Mouse (Mus musculus): ENCODE results near the gene Furin. TPM values are rescaled to one million over a fixed set of nuclear protein-coding genes. Genes with fewer than 3 reads are reported as not detected.

Gene Furin
- total RNA-seq (2023): 100 to 1,000 TPM; 207 to 214 TPM

DNA sequence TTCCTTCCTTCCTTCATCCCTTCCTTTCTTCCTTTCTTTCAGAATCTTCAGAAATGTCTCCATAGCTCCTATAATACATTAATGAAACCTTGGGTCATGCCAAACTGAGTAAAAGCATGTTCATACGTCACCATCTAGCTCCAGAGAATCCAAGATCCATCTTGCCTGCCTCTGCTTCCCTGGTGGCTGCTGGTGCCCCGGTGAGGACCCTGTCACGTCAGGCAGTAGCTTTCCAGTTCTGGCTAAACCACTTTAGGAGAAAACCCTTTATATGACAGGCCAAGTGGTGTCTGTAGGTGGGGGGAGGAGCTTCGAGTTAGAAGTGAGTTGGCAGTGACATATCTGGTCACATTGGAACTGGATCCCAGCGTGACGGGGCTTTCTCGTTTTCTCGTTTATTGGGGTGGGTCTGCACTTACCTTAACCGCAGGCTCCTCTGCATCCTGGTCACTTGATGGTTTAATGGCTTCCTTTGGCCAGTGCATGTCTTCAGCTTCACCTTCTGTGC is at the start of gene Furin:
TSS of gene Furin (minus strand) at position 249 of the 508 bp plus-strand sequence.

DNA sequence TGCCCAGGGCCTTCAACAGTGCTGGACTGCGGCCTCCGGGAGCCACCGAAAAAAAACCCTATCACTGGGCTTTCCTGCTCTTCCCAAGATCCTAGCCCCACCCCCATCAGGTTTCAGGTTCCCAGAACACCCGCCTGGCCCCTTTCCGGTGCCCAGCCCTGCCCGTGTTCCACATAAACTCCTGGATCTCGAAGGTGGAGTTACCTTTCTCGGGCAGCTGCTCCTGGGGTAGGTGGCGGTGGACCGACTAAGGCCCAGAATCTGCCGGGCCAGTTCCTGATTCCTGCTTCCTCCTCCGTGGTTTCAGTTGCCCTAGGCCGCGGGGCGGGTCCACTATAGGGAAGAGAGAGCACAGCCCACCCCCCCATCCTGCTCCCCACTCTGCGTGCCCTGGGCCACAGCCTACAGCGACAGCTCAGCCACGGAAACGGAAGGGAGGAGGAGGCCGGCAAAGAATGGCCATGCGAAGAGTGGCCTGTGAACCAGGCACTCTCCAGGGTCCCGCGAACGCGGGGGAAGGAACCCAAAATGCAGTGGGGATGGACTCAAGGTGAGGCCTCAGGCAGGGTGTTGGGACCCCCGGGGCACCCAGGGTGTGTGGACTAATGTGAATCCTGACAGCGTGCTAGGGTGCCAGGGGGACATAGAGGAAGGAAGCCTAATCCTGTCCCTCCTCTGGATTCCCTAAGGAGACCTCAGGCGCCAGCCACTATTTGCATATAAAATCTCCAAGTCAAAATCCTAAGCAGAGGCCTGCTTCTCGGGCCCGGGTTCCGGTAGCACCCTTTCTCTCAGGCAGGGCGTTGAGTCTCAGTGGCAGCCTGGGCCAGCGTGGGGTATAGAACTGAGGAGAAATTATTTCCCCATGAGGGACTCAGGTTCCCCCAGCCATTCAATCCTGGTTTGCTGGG is 17.3 kb downstream of the Furin start, which contains the start of gene Fes:
TSS of gene Fes (minus strand) at position 314 of the 911 bp plus-strand sequence.

DNA sequence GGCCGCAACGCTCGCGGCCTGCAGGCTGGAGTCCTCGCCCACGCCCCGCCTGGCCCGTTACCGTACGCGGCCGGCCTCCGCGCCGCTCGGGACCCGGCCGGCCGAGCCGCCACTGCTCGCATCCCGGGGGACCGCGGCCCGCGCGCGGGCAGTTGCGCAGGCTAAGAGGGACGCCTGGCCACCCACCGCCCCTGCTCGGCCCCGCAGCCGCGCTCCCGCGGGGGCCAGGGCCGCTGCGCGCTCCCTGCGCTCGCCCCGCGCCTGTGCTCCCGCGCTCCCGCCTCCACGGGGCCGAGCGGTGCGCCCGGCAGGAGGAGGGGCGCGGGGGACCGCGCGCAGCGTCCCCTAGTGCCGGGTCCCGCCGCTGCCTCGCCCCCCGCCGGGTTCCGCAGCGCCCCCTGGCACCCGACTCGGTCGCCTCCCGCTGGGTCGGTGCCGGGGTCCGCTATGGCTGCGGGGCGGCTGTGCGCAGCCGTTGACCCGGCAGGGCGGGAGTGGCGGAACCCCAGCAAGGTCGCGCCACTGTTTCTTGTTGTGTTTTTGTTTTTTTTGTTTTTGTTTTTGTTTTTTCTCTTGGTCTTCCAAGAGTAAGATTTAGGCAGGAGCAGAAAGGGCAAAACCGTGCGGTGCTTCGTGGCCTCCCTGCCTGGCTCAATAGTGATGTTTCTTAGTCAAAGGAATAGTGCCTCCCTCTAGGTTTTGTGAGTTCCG is 34.0 kb downstream of the Furin start, which contains the start of gene Man2a2:
TSS of gene Man2a2 (minus strand) at position 335 of the 711 bp plus-strand sequence.

DNA sequence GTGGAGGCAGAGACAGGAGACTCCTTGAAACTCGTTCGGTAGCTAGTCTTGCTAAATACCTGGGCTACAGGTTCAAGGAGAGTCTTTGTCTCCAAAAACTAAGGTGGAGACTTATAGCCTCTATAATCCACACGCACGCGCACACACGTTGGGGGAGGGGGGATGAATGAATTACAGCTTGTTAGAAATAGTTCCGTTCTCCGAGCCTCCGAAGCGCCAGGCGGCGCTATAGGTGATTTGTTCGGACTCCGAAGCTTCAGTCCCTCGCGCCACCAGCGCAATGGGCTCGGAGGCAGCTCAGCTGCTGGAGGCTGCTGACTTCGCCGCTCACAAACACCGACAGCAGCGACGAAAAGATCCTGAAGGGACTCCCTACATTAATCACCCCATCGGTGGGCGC is 62.4 kb downstream of the Furin start, which contains the start of gene Hddc3:
TSS of gene Hddc3 (plus strand) at position 247 of the 400 bp plus-strand sequence.

DNA sequence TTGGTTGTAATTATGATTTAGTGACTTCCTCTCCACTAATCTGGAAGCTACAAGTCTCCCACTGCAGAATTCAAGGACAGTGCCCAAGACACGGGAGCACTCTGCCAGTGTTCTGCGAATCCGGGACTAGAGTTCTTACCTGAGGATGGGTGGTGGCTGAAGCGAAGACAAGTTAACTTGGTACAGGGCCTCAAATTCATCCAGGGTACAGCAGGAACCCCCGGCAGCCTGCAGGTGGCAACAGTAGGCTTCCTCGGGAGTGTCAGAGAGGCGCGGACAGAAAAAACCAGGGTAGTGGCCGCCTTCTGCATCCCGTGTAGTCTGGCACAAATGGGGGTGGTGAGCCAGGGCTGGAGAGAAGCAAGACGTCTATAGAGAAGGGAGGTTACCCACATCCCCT is 64.4 kb downstream of the Furin start, which contains the start of gene Unc45a:
TSS of gene Unc45a (minus strand) at position 213 of the 400 bp plus-strand sequence.

Other genes starting within 250 kb of the Furin start
- 10 to 100 TPM; 45.6 to 47.6 TPM for gene Sema4b, start 218.6 kb downstream of the Furin start, total RNA-seq (2023)
- 100 to 1,000 TPM in 1 of 2 experiments, 10 to 100 TPM in 1; 99.5 to 121 TPM for gene Cib1, start 172.6 kb downstream of the Furin start, total RNA-seq (2023)
- gene Gdpgp1, start 172.6 kb downstream of the Furin start, total RNA-seq (2023): 1 to 10 TPM; 3.2 to 3.3 TPM
- under 1 TPM in 1 of 2 experiments, not detected in 1; 0.31 TPM for gene Ttll13, start 159.1 kb downstream of the Furin start, total RNA-seq (2023)
- gene Ngrn, start 144.2 kb downstream of the Furin start, total RNA-seq (2023): 10 to 100 TPM; 12.7 to 16.3 TPM
- 10 to 100 TPM; 16.9 to 19.1 TPM for gene Vps33b, start 135.8 kb downstream of the Furin start, total RNA-seq (2023)
- 1 to 10 TPM; 2.8 to 5.4 TPM for gene Prc1, start 111.0 kb downstream of the Furin start, total RNA-seq (2023)
- 1 to 10 TPM; 5.6 to 7.4 TPM for gene Rccd1, start 81.0 kb downstream of the Furin start, total RNA-seq (2023)
- 10 to 100 TPM; 49.7 to 51.2 TPM for gene Unc45a, start 64.4 kb downstream of the Furin start, total RNA-seq (2023)
- 1 to 10 TPM; 6.3 to 8.1 TPM for gene Hddc3, start 62.3 kb downstream of the Furin start, total RNA-seq (2023)
- 10 to 100 TPM; 58.5 to 59.3 TPM for gene Man2a2, start 34.1 kb downstream of the Furin start, total RNA-seq (2023)
- 100 to 1,000 TPM; 460 to 463 TPM for gene Fes, start 17.5 kb downstream of the Furin start, total RNA-seq (2023)
- 1 to 10 TPM; 4.5 to 8.8 TPM for gene Blm, start 129.7 kb upstream of the Furin start, total RNA-seq (2023)